Mouse (Mus musculus): ENCODE measurements around the gene Scn8a.

Gene Scn8a

DNA sequence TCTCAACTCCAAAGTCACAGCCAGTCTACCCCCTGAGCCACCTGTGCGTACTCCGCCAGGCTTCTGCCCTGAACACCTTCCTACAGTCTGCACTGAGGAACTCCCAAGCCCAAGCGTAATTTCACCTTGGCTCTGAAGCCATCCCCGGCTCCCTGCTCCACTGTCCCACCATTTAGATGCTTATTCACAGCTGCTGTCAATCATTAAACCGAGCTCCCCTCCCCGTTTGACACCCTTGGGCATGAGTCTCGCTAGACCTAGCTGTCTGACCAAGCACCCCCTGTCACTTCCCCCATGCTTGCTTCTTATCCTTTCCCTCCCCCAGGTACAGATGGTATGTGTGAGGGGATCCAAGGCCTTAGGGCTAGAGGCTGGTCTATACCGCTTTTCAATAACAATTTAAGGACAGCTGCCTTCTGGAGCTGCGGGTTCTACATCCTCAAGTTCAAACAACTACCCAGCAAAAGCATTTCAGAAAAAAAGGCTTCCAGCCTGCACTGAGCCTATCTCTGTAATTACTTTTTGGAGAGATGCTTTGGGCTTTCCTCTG, 200.1 kb downstream of the Scn8a start:
- no peak for DNase-seq (ENCODE audit: low spot score in 2 of 2)

DNA sequence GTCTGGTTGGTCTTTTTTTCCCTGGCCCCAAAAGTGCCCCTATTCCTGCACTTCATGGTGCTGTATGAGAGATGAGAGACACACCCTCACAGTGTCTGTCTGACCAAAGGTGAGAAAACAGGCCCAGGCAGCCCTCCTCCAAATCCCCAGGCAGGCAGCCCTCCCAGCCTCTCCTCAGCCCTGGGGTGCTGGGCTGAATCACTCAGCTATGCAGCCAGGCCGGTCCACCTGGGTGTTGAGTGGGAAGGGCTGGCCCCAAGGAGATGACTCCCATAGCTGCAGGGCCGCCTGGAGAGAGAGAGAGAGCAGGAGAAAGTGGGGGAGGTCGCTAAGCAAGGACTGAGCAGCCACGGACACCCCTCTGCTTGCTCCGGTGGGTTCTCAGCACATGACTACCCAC, 201.1 kb downstream of the Scn8a start:
- DNase-seq (ENCODE audit: low spot score in 2 of 2): no peak

DNA sequence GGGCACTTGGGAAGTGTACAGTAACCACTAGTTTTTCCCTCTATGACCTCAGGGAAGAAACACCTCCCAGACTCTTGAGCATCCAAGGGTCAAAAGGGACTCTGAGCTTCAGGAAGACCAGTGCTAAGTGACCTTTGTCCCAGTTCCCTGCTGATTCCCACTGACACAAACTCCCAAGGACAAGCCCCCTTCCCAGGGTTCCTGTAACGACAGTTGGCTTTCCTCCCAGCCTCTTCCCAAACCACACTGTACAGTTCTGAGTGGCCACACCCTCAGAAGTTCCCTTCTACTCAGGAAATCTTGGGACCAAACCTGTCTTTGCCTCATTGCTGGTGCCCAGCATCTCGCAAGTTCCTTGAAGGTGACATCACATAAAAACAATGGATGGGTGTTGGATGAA, 203.1 kb downstream of the Scn8a start:
- DNase-seq (ENCODE audit: low spot score in 2 of 2): no peak

DNA sequence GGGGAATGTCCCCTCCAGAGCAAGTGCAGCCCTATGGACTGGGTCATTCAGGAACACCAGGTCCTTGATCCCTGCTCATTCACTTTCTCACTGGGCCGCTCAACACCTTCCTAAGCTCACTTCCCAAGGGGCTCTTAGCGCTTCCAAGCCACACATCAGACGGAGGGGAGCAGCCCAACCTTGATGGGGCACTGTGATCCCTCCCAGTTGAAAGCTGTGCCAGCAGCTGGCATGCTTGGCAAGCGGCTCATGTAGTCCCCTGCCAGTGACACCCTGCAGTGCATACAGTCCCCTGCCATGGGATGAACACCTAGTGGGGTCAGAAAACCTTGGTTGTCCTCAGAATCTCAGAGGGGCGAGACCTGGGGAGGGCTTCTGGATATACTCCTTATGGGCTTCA, 204.4 kb downstream of the Scn8a start:
- no peak for DNase-seq (ENCODE audit: low spot score in 2 of 2)

DNA sequence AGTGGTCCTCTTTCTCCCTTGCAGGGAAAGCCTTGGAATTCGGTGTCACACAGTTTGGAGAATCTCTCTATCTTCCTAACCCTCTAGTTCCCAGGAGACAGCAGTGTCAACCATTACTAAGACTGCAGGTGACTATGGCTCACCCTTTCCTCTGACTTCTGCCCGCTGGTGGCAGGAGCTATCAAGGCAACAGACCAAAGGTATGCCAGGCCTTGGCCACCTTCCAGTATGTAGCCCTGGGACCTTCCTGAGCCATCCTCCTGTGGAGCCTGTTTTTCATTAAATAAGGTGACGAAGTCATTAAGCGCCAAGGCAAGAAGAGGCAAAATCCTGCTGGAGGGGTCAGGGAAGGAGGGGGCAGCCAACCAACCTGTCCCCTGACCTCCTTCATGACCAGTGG, 205.5 kb downstream of the Scn8a start:
- DNase-seq (ENCODE audit: low spot score in 2 of 2): no peak

DNA sequence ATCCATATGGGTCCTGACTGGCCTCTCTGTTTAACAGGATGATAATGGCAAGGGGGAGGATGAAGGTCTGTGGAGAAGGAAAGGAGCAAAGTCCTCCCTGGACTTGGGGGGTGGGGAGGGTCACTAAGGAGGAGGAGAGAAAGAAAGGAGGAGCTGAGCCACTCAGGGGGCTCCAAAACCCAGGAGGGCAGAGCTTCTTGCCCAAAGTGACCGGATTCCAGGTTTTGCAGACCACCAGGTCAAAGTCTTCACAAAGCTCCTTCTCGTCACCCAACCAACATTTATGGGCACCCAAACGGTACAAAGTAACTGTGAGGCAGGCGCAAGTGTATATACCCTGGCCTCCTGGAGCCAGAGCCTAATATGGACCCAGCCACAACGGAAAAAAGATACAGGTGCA, 206.0 kb downstream of the Scn8a start:
- no peak for DNase-seq (ENCODE audit: low spot score in 2 of 2)

DNA sequence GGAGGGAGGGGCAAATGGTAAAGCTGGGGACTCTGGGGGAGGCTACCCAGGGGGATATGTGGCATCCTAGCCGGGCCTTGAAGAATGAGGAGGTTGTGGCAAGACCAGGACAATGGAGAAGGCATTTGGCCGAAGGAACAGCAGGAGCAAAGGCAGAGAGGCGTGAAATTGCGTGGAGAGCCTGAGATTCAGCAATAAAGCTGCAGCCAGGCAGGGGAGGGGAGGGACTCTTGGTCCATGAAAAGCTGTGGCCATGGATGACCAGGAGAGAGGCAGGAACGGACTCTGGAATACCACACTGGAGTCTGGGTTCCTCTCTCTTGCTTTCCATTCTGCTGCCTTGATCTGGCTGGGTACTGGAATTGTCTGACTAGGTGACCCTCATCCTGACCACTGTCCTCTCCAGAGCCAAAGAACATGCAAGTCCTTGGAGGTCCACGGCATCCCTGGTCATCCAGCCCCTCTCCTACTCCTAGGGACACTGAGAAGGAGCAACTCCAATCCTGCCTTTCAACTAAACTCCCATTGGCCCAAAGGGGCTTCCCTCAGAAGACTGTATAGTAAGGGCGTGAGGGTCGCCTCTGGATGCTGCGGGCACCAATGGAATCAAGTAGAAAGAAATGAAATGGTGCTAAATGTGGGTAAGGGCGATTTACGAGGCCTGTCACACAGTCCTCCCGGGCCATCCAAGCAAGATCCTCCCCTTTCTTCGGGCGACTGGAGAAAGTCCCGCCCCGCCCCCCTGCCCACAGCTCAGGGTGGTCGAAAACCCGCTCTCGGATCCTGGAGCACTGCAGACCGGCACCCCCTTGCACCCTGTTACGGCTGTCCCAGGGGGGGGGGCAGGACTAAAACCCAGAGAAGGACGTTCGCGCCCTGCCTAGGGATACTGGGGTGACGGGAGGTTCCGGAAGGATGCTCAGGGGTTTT, 206.7 kb downstream of the Scn8a start:
- no peak for DNase-seq (ENCODE audit: low spot score in 2 of 2)

DNA sequence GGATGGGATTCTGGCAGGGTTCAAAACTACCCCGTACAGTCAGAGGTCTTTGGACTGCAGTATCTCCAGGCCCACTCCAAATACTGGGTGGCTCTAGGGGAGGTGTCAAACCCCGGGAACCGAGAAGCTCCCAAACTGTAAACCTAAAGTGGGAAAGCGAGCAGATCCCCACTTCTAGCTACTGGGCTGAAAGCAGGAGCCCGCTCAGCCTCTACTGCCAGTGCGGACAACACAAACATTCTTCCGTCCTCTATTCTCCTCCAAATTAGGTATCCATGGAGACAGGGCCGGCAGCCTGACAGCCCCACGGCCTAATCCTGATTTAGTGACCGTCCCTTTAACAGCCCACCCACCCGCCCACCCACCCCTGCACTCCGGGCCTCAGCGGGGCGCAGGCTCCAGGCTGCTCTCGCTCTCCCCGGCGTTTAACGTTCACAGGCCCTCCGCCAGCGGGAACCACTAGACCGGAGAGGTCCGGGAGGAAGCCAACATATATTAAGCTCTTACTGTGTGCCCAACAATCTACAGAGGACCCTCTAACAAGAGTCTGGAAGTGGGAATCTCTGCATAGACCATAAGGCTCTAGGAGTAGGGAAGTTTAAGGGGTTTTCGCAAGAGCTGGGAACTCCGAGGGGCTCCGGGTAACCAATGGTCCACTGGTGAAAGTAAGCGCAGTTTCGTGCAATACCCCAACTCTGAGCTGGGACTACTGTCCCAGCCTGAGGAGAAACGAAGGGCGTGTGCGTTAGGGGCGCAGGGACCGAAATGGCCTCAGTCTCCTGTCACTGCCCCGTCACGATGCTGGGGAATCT, 207.5 kb downstream of the Scn8a start:
- no peak for DNase-seq (ENCODE audit: low spot score in 2 of 2)

DNA sequence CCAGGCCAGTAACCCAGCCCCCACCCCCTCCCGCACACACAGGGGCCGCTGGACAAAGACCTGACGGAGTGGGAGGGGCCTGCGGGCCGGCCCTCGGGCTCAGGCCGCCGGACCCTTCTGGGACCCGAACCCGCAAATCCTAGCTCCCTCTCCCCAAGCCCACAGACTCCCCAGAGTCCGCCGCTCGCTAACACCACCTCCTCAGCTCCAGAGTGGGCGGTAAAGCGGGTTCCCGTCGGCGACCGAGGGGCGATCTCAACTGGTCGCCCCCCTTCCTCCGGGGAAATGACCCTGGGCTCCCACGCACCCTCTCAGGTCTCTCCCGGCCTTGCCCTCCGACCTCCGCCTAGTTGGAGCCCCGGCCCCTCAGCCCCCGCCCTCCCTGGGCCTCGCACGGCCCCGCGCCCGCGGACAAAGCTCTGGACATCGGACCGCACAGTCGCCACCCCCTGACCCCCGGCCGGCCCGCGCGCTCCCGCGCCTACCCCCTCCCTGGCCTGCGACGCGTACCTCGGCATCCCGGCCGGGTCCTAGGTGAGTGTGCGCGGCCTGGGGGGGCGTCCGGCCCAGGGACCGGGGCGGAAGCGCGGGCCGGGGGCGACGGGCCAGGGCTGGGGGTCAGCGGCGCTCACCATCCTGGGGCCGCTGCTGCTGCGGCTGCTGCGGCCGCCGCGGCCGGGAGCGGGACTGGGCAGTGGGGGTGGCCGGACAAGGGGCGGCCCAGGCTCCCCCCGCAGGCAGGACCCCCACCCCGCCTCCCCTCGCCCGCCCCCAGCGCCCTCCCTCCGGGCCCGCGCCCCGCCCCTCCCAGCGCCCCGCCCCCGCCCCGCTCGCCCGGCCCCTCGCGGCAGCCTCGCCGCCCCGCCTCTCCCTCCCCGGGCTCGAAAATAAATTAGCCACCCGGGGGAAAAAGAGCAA, 208.4 kb downstream of the Scn8a start, which contains the start of gene Fignl2:
Gene Fignl2 (minus strand): TSS at position 755 of the 918 bp plus-strand sequence.
- DNase-seq (ENCODE audit: low spot score in 2 of 2): no peak

DNA sequence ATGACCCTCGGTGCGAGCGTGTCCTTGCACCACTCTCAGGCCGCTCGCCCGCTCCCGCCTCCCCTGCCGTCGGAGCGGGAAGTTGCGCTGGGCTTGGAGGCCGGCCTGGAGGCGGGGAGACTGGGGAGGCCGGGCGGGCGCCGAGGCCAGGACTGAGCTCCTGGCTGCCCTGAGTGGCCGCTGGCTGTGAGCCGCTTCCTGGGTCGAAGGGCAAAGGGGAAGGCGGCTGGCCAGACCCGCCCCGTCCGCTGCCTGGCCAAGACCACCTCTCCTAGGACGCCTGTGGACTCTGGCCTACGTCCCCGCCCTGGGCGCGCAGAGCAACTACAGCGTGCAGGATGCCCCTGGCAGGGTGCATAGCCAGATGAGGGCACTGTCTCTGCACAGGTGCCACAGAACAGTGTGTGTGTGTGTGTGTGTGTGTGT, 209.1 kb downstream of the Scn8a start:
- peak in 1 of 2 experiments; percentile 17 for DNase-seq (ENCODE audit: low spot score in 2 of 2)

DNA sequence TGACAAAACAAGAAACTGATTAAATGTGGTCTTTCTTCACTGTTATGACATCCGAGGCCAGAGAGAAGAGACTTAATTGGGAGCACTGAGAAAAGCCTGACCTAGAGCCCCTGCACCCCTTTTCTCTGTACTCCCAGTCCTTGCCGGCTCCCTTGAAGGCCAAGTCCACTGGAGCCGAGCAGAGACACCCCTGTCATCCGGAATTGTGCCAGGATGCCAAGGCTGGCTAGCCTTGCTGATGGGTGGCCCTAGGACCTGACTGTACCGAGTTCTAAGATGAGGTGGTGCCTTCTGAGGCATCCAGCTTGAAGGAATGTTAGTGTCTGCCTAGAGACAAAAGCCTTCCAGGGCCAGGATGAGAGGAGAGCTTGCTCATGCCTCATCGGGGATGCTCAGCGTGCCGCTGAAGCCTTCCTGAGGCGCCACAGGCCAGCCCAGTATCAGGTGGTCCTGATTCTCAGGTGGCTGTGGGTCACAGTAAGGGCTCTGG, 210.4 kb downstream of the Scn8a start:
- no peak for DNase-seq (ENCODE audit: low spot score in 2 of 2)

DNA sequence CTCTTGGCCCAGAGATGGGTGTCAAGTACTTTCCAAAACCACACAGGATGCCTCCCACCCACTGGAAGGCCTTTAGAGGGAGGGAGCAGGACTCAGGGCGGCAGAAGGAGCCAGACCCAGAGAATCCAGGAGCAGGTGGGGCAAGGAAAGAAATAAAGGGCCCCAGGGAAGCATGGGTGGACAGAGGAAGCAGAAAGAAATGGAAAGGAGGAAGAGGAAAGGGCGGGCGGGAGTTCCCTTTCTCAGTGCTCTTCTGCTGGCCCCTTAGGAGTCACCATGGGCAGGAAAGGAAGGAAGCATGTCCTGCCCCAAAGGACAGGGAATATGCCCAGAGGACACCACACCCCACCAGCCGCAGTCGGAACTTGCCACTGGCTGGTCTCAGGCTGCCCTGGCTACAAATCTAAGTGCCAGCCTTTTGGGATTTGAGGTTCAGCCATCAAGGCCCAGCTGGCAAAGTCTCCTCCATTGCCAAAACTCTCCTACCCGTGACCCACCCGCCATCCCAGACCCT, 211.4 kb downstream of the Scn8a start:
- no peak for DNase-seq (ENCODE audit: low spot score in 2 of 2)

DNA sequence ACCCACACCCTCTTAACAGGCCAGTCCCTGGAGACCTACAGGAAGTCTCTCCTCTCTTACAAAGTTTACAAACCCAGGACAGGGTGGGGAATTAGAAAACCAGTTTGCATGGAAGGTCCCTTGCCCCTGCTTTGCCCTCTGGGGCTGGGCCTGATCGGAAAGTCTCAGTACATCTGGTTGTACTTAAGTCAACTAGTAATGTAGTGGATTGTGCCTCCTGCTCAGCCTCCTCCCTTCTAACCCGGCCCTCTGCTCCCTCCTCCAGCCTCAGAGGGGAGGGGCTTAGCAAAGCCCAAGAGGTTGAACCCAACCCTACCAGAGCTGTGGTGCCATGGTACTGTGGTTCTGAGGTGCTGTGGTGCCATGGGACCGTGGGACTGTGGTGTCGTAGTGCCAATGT, 212.6 kb downstream of the Scn8a start:
- no peak for DNase-seq (ENCODE audit: low spot score in 2 of 2)

DNA sequence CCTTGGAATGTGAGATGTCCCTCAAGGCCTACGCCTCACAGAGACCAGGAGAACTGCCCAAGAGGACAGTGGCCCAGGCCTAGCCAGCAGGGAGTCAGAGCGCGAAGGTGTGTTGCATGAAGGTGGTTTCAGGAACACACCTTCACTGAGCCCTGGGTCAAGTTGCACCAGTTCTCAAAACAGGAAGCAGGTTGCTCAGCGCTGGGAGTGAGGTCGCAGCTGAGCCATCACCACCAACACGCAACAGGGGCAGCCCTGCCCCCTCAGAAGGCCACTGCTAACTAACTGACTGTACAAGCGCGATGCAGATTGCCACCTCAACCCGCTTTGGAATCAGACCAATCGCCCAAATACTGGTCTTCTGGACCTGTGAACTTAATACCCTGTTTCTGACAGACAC, 214.8 kb downstream of the Scn8a start:
- DNase-seq (ENCODE audit: low spot score in 2 of 2): no peak

DNA sequence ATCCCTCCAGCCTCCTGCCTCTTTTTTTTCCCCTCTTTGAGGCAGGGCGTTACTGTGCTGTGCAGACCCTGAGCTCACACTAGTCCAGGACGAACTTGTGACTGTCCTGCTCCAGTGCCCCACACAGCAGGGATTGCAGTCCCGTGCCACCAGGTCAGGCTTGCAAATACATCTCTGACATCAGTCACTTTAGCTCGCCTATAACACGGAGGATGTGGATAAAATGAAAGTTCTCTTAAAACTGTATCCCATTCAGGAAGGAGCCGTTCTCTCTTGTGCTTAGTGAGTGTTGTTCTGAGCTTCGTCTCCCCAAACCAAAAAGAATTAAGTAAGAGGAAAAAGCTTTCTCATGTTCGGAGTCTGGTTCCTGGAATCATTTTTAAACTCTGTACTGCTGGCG, 216.8 kb downstream of the Scn8a start:
- DNase-seq (ENCODE audit: low spot score in 2 of 2): no peak

DNA sequence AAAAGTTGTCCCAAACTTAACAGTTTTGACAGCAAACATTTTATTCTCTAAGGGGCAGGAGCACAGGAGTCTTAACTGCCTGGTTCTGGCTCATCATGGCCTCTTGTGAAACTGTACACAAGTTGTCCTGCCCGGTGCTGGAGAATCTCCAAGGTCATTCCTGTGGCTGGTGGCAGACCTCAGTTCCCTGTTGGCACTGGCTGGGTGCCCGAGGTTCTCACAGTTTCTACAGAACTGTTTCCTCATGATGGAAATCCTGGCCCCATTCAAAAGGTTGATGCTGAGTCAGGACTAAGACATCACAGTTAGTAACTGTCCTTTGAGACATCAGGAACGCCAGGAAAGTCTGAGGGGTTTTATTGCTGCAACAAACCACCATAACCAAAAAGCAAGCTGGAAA, 217.3 kb downstream of the Scn8a start:
- no peak for DNase-seq (ENCODE audit: low spot score in 2 of 2)

DNA sequence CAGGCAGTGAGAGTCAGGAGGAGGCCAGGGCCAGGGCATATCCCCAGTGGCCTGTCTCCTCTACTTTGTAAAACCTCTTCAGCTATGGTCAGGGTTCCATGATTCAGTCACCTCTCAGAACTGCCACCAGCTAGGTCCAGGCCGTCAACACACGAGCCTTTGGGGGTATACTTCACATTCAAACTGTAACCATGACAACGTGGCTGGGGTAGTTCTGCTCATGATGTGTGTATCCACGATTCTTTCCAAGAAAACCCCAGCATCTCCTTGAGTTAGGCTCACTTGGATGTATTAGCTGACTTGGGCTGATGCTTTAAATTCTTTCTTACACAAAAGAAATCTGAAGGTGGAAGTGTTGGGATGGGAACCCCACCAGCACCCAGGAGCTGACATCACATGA, 218.6 kb downstream of the Scn8a start:
- DNase-seq (ENCODE audit: low spot score in 2 of 2): no peak

DNA sequence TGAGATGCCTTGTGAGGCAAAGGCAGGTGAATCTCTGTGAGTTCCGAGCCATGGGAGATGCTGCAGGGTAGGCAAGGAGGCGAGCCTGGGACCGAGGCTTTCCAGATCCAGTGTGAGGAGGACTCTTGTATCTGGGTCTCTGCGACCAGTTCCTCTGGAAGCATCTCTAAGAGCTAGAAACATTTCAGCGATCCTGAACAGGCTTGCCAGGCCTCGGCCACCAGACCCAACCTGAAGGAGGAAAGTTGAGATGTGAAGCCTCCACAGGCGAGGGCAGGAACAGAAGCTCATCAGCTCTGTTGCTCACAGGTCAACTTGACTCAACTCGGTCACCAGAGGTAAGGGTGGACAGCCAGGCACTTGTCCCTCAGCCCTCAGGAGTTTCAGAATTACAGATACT, 221.9 kb downstream of the Scn8a start:
- DNase-seq (ENCODE audit: low spot score in 2 of 2): no peak

DNA sequence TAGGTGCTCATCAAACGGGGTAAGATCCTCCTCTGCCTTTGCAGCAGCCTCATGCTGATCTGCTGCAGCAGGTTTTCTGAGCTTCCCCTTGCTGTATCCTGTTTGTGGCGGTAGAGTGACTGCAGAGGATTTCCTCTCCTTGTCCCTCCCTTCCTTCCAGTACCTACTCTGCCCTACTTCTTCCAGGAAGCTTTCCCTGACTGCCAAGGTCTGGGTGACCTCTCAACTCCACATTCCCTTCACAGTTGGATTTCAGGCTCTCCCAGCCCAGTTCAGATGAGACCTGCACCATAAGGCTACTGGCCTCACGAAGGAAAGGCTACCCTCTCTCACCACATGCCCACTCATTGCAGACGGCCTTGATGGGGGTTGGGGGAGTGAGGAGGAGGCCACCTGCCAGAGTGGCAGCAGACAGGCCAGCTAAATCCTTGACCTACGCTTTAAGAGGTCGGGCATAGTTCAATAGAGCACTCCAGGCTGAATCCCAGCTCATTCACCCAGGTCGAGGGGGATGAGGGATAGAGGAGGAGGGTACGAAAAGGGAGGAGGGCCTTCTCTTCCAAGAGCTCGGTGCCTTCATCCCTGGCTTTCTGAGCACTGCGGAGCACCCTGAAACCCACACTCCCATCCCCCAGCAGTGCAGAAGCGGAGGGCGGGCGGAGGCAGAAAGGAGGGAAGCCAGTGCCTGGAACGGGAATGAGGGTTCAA, 222.6 kb downstream of the Scn8a start:
- no peak for DNase-seq (ENCODE audit: low spot score in 2 of 2)

All from natural killer cell, adult 2 months (primary cell).